Mouse (Mus musculus) liver, adult 2 months (tissue): ENCODE results near the gene Olfr1512. TPM values are rescaled to one million over a fixed set of nuclear protein-coding genes. Genes with fewer than 3 reads are reported as not detected.

ENCODE experiments used
- DNase-seq: peaks from one replicate; pipeline ENCODE4 v3.0.0-alpha.2; 2011; ENCODE audit warnings: low read depth, low spot score; ENCODE audit errors: extremely low read depth
- H3K27ac ChIP-seq: fragments of 200-500 bp; replicated peaks from 2 replicates; pipeline ENCODE4 v1.5.1; 2012; ENCODE audit warnings: low read depth, mild to moderate bottlenecking, control low read depth, inconsistent platforms, low read length; ENCODE audit not compliant: insufficient read depth
- H3K27me3 ChIP-seq: fragments of 200-500 bp; 2 replicates; pipeline ENCODE4 v1.6.1; 2012; ENCODE audit warnings: mild to moderate bottlenecking, moderate library complexity, low read length, inconsistent platforms; ENCODE audit not compliant: control insufficient read depth, insufficient read depth
- H3K36me3 ChIP-seq: fragments of 200-500 bp; 2 replicates; pipeline ENCODE4 v1.6.1; 2012; ENCODE audit warnings: low read length, inconsistent platforms; ENCODE audit not compliant: control insufficient read depth, insufficient read depth
- H3K4me1 ChIP-seq: fragments of 200-500 bp; 2 replicates; pipeline ENCODE4 v1.6.1; 2011; ENCODE audit warnings: low read length; ENCODE audit not compliant: control insufficient read depth, insufficient read depth
- H3K4me3 ChIP-seq: fragments of 200-500 bp; 2 replicates; pipeline ENCODE4 v1.5.1; 2011; ENCODE audit warnings: low read depth, mild to moderate bottlenecking, control low read depth, low read length, moderate library complexity; ENCODE audit not compliant: insufficient read depth
- H3K79me2 ChIP-seq: fragments of 200-500 bp; 2 replicates; pipeline ENCODE4 v1.6.1; 2012; ENCODE audit warnings: inconsistent platforms, mild to moderate bottlenecking, low read length, moderate library complexity; ENCODE audit not compliant: control insufficient read depth, insufficient read depth
- H3K9ac ChIP-seq: fragments of 200-500 bp; 2 replicates; pipeline ENCODE4 v1.6.1; 2012; ENCODE audit warnings: low read depth, mild to moderate bottlenecking, control low read depth, inconsistent platforms, low read length
- CTCF ChIP-seq: fragments of 200-500 bp; IDR thresholded peaks from 2 replicates; pipeline ENCODE4 v1.5.1; 2011; ENCODE audit warnings: low read depth, low read length, control low read depth
- POLR2A ChIP-seq: fragments of 200-500 bp; IDR thresholded peaks from 2 replicates; pipeline ENCODE4 v1.6.1; 2011; ENCODE audit warnings: low read length, control low read depth; ENCODE audit not compliant: insufficient read depth; ENCODE audit errors: extremely low read depth
- WGBS: fragments of 180-500 bp; shearing (Covaris S2); methylation state at CpG from one replicate; pipeline ENCODE4 v1.1.7; 2018; 5-methylcytosine and 5-hydroxymethylcytosine counted together
- polyA plus RNA-seq: library from polyadenylated mRNA; depleted of rRNA; stranded (reverse); fragments of >200 nt; gene quantifications from 2 replicates; pipeline ENCODE4 v1.2.3, GENCODE M21; 2012; rRNA removed
- total RNA-seq: library from RNA; depleted of rRNA; stranded (reverse); fragments of >200 nt; gene quantifications from 2 replicates; pipeline ENCODE4 v1.2.3, GENCODE M21; 2014; rRNA removed

Gene Olfr1512
- total and polyA plus RNA-seq, 2 experiments: not detected

DNA sequence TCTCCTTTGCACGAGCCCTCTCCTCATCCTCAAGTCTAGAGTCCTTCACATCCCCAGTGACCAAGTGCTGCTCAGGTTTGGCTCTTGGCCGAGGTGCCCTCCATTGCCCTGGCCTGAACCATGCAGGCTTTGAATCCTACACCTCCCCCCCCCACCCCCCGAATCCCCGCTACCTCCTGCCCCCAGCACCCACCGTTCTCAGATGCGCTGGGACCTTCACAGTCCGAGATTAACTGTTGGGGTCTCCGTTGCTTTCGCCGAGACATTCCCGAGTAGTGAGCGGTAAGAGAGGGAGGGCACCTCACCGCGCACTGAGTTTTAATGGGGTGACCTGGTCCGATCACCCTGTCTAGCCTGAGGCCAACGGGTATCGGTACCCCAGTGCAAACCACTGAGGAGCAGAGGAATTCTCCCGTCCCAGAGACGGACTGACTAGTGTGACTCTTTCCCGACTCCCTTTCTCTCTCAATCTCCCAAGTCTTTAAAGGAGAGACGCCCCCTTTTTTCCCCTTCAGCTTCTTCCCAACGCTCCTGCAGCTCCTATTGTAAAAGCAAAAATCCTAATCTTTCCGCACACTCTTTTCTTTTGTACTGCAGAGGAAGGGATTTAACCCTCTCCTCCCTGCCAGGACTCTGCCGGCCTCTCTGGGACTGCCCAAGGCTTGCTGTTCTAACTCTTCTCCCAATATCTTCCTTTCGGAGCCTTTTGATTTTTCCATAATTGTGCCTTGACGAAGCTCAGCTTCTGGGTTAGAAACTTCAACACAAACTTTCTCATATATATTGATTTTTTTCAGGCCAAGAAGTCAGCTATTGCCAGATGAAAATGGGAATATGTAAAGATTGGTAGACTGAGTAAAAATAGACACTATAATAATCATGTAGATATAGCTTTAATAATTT lies 50.8 kb downstream of the Olfr1512 start, which contains the start of gene Sall2:
Gene Sall2, minus strand, starts transcription at position 853 of the 903 bp plus-strand sequence.
- Histone ChIP-seq H3K79me2 (no peaks in the 10 kb centered on the region), H3K4me1 (peaks cover 2% of the 10 kb centered on the region; the same call in 1 of the 2 replicates), H3K27ac (no peak within 1 kb of the TSS), H3K9ac (no peak within 1 kb of the TSS), H3K4me3 (no peak within 1 kb of the TSS), H3K36me3 (no peaks in the 10 kb centered on the region), H3K27me3 (peaks cover 12% of the 10 kb centered on the region; the same call in 1 of the 2 replicates)
- no peak for TF ChIP-seq CTCF
- TF ChIP-seq POLR2A: no peak
- WGBS: 4% methylated on average over 26 of the region's 26 CpGs
- no peak for DNase-seq

- no peak for TF ChIP-seq CTCF
- TF ChIP-seq POLR2A: no peak
- no peaks in the 10 kb centered on the region for H3K36me3 ChIP-seq
- H3K4me3 ChIP-seq: no peak overlapping the region
- WGBS: 10% methylated on average over 14 of the region's 14 CpGs
- peaks cover 12% of the 10 kb centered on the region; the same call in 1 of the 2 replicates for H3K27me3 ChIP-seq
- no peak overlapping the region for H3K9ac ChIP-seq
- DNase-seq: no peak
- no peaks in the 10 kb centered on the region for H3K79me2 ChIP-seq
- peaks cover 2% of the 10 kb centered on the region; the same call in 1 of the 2 replicates for H3K4me1 ChIP-seq
- H3K27ac ChIP-seq: no peak overlapping the region
These were observed 51.5 kb downstream of the Olfr1512 start for GRCm38 (mm10) chr14:52327375-52327901.

DNA sequence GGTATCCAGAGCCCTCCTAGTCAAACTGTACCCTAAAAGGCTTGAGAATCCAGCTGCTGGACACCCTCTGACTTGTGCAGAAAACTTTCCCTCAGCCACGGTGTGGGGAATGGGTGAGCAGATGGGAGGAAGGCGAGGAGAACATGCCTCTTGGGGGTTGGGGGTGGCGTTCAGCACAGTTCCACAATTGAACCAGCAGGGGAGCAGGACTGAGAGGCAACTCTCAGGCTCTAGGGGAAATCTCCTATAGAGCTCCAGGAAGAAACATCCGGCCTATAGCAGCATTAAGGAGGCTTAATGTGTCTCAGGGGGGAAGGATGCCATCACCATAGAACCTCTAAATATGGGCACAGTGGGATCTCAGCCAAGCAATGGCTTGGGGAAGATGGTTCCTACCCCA lies 53.1 kb downstream of the Olfr1512 start:
- 36% methylated on average over 4 of the region's 4 CpGs for WGBS
- 0 out of 2 replicates have a peak, but pooled peaks have one; percentile 3 for TF ChIP-seq CTCF
- no peak for TF ChIP-seq POLR2A
- Histone ChIP-seq H3K9ac (no peak overlapping the region), H3K27ac (no peak overlapping the region), H3K79me2 (no peaks in the 10 kb centered on the region), H3K4me3 (no peak overlapping the region), H3K36me3 (no peaks in the 10 kb centered on the region), H3K27me3 (peaks cover 12% of the 10 kb centered on the region; the same call in 1 of the 2 replicates), H3K4me1 (peaks cover 2% of the 10 kb centered on the region; the same call in 1 of the 2 replicates)
- DNase-seq: no peak

Other genes with a start within 250 kb of the Olfr1512 start
- gene Supt16, start 181.8 kb downstream of the Olfr1512 start, total RNA-seq: 13.6 and 16.0 TPM in 2 replicates
- gene Supt16, start 181.8 kb downstream of the Olfr1512 start, polyA plus RNA-seq: 3.9 and 5.3 TPM in 2 replicates
- gene Chd8, start 121.4 kb downstream of the Olfr1512 start, total RNA-seq: 20.4 and 22.7 TPM in 2 replicates
- 9.6 and 13.7 TPM in 2 replicates for gene Chd8, start 121.4 kb downstream of the Olfr1512 start, polyA plus RNA-seq
- 13.0 and 14.6 TPM in 2 replicates for gene Tox4, start 100.0 kb downstream of the Olfr1512 start, total RNA-seq
- gene Tox4, start 100.0 kb downstream of the Olfr1512 start, polyA plus RNA-seq: 20.1 and 21.1 TPM in 2 replicates
- gene Rab2b, start 99.6 kb downstream of the Olfr1512 start, total RNA-seq: 1.3 and 1.7 TPM in 2 replicates
- 1.7 and 2.3 TPM in 2 replicates for gene Rab2b, start 99.6 kb downstream of the Olfr1512 start, polyA plus RNA-seq
- 11.4 and 12.7 TPM in 2 replicates for gene Mettl3, start 74.0 kb downstream of the Olfr1512 start, total RNA-seq
- gene Mettl3, start 74.0 kb downstream of the Olfr1512 start, polyA plus RNA-seq: 7.2 and 8.6 TPM in 2 replicates
- 0.74 and 0.94 TPM in 2 replicates for gene Sall2, start 50.4 kb downstream of the Olfr1512 start, total RNA-seq
- gene Sall2, start 50.4 kb downstream of the Olfr1512 start, polyA plus RNA-seq: 0.80 and 1.4 TPM in 2 replicates
- gene Olfr1513, start 22.8 kb downstream of the Olfr1512 start, total RNA-seq: not detected in 2 replicates
- not detected in 2 replicates for gene Olfr1513, start 22.8 kb downstream of the Olfr1512 start, polyA plus RNA-seq
- gene Olfr1511, start 18.2 kb upstream of the Olfr1512 start, total RNA-seq: not detected in 2 replicates
- gene Olfr1511, start 18.2 kb upstream of the Olfr1512 start, polyA plus RNA-seq: not detected in 2 replicates
- not detected in 2 replicates for gene Olfr1510, start 35.2 kb upstream of the Olfr1512 start, total RNA-seq
- not detected in 2 replicates for gene Olfr1510, start 35.2 kb upstream of the Olfr1512 start, polyA plus RNA-seq
- gene Olfr1509, start 63.8 kb upstream of the Olfr1512 start, total RNA-seq: not detected in 2 replicates
- gene Olfr1509, start 63.8 kb upstream of the Olfr1512 start, polyA plus RNA-seq: not detected in 2 replicates
- gene Olfr1508, start 88.3 kb upstream of the Olfr1512 start, total RNA-seq: not detected in 2 replicates
- gene Olfr1508, start 88.3 kb upstream of the Olfr1512 start, polyA plus RNA-seq: not detected in 2 replicates
- gene Olfr1507, start 116.6 kb upstream of the Olfr1512 start, total RNA-seq: not detected in 2 replicates
- gene Olfr1507, start 116.6 kb upstream of the Olfr1512 start, polyA plus RNA-seq: not detected in 2 replicates